Mouse (Mus musculus) myocyte (in vitro differentiated cells): ENCODE measurements at regions not wholly inside any gene's neighbourhood (a gene's known extent, or its start where the extent isn't known, plus 50 kb on each side); places are given as distances from the start of the nearest gene placed in this dataset.

Source experiments
- CEBPB ChIP-seq: IDR thresholded peaks from 2 replicates; pipeline ENCODE4 v1.6.1; 2011; ENCODE audit warnings: mild to moderate bottlenecking, moderate library complexity; ENCODE audit not compliant: poor library complexity, insufficient read depth, severe bottlenecking
- E2F4 ChIP-seq: IDR thresholded peaks from one replicate; pipeline ENCODE4 v1.6.1; 2011; ENCODE audit warnings: mild to moderate bottlenecking, control low read depth, moderate library complexity; ENCODE audit not compliant: insufficient read depth
- MAX ChIP-seq: IDR thresholded peaks from one replicate; pipeline ENCODE4 v1.6.1; 2011; ENCODE audit warnings: low read depth, mild to moderate bottlenecking, control low read depth
- MYOD1 ChIP-seq, 3 experiments: IDR thresholded peaks; one replicate each; pipeline ENCODE4 v1.6.1; 2011; ENCODE audit warnings: control low read depth in 2 of 3, low read depth in 2 of 3, mild to moderate bottlenecking in 2 of 3, moderate library complexity in 1 of 3; ENCODE audit not compliant: insufficient read length in 2 of 3, control insufficient read depth in 1 of 3
- MYOG ChIP-seq, 3 experiments: IDR thresholded peaks; one replicate each; pipeline ENCODE4 v1.6.1; 2011; ENCODE audit warnings: control low read depth in 2 of 3, low read depth in 2 of 3, mild to moderate bottlenecking in 2 of 3; ENCODE audit not compliant: insufficient read length in 2 of 3, control insufficient read depth in 1 of 3, insufficient read depth in 1 of 3
- POLR2A ChIP-seq: IDR thresholded peaks from one replicate; pipeline ENCODE4 v1.6.1; 2011; ENCODE audit warnings: low read depth, mild to moderate bottlenecking, control low read depth, moderate library complexity; ENCODE audit not compliant: insufficient read length
- POLR2AphosphoS2 ChIP-seq: IDR thresholded peaks from one replicate; pipeline ENCODE4 v1.6.1; 2011; ENCODE audit warnings: low read depth, control low read depth; ENCODE audit not compliant: insufficient read length
- REST ChIP-seq: IDR thresholded peaks from one replicate; pipeline ENCODE4 v1.6.1; 2011; ENCODE audit warnings: mild to moderate bottlenecking, control low read depth, moderate library complexity; ENCODE audit not compliant: insufficient read depth, insufficient read length
- SRF ChIP-seq: IDR thresholded peaks from one replicate; pipeline ENCODE4 v1.6.1; 2011; ENCODE audit warnings: low read depth; ENCODE audit not compliant: control insufficient read depth, insufficient read length
- TCF12 ChIP-seq: IDR thresholded peaks from one replicate; pipeline ENCODE4 v1.6.1; 2011; ENCODE audit warnings: mild to moderate bottlenecking, control low read depth; ENCODE audit not compliant: poor library complexity, insufficient read depth, severe bottlenecking
- USF1 ChIP-seq: IDR thresholded peaks from one replicate; pipeline ENCODE4 v1.6.1; 2011; ENCODE audit warnings: low read depth, mild to moderate bottlenecking, control low read depth, moderate library complexity

DNA sequence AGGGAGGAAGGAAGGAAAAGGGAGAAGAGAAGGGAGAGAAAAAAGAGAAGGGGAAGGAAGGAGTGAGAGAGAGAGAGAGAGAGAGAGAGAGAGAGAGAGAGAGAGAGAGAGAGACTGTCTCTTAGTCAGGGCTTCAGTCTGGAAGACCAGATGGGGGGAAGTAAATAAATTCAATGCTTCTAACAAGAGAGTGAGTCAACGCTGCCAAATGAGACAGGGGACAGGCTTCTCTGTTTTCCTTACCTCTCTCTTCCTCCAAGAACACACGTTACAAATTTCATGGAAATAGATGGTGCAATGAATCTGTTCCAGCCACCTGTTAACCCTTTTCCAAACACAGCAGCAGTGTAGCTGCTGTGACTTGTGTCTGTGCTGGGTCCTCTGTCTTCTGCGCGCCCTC is 85.1 kb upstream of the Gdnf start:
- TF ChIP-seq POLR2A (no peak), SRF (no peak), E2F4 (no peak), MAX (no peak), MYOG (IDR thresholded peaks at IDR 0.05; ENCODE audit: control insufficient read depth in 1 of 3, insufficient read depth in 1 of 3, insufficient read length in 2 of 3, low read depth in 2 of 3) (no peak), POLR2AphosphoS2 (no peak), USF1 (no peak), TCF12 (no peak), CEBPB (no peak), MYOD1 (IDR thresholded peaks at IDR 0.05; ENCODE audit: control insufficient read depth in 1 of 3, insufficient read length in 2 of 3, low read depth in 2 of 3) (no peak), REST (no peak)
